Mouse (Mus musculus) layer of hippocampus, adult 8-10 months (tissue): ENCODE data around the gene Rnf150. TPM values are rescaled to one million over a fixed set of nuclear protein-coding genes. Genes with fewer than 3 reads are reported as not detected.

Experiments
- DNase-seq, 2 experiments: peaks; one replicate each; pipeline ENCODE4 v3.0.0; 2022; ENCODE audit warnings: low spot score in 2 of 2
- total RNA-seq, 4 experiments: library from RNA; stranded (reverse); gene quantifications; 2 replicates each; pipeline ENCODE4 v1.2.4; 2022

The Rnf150 gene
- total RNA-seq, 4 experiments from 2014 or later, result 46.3 to 55.5 (median 49.9) TPM

- DNase-seq, result no peak
These were observed 146.3 kb downstream of the Rnf150 start for GRCm38 (mm10) chr8:83009481-83009880.

- DNase-seq, result no peak
These were observed 148.1 kb downstream of the Rnf150 start for GRCm38 (mm10) chr8:83011286-83011685.

GRCm38 (mm10) chr8:83011758-83012157 is 148.6 kb downstream of the Rnf150 start:
- no peak for DNase-seq

- DNase-seq, result no peak
These were observed 165.1 kb downstream of the Rnf150 start for GRCm38 (mm10) chr8:83028211-83028610.

GRCm38 (mm10) chr8:83032800-83033199 is 169.6 kb downstream of the Rnf150 start:
- no peak for DNase-seq

GRCm38 (mm10) chr8:83035141-83035540 is 172.0 kb downstream of the Rnf150 start:
- no peak for DNase-seq

GRCm38 (mm10) chr8:83036521-83037166 is 173.5 kb downstream of the Rnf150 start:
- no peak for DNase-seq

- no peak for DNase-seq
These were observed 174.2 kb downstream of the Rnf150 start for GRCm38 (mm10) chr8:83037321-83037720.

- DNase-seq, result peak; percentile 74 to 75
These were observed 175.4 kb downstream of the Rnf150 start for GRCm38 (mm10) chr8:83038575-83038974.

GRCm38 (mm10) chr8:83041440-83041839 is 178.3 kb downstream of the Rnf150 start:
- no peak for DNase-seq

- DNase-seq, result no peak
These were observed 183.8 kb downstream of the Rnf150 start for GRCm38 (mm10) chr8:83046912-83047311.

GRCm38 (mm10) chr8:83048527-83048926 is 185.4 kb downstream of the Rnf150 start:
- no peak for DNase-seq

GRCm38 (mm10) chr8:83049171-83049601 is 186.0 kb downstream of the Rnf150 start:
- DNase-seq, result no peak

GRCm38 (mm10) chr8:83049616-83050015 is 186.5 kb downstream of the Rnf150 start:
- peak; percentile 41 to 69 for DNase-seq

GRCm38 (mm10) chr8:83052896-83053295 is 189.7 kb downstream of the Rnf150 start:
- no peak for DNase-seq

- DNase-seq, result no peak
These were observed 191.6 kb downstream of the Rnf150 start for GRCm38 (mm10) chr8:83054801-83055200.

GRCm38 (mm10) chr8:83058951-83059350 is 195.8 kb downstream of the Rnf150 start:
- DNase-seq, result no peak

- DNase-seq, result no peak
These were observed 196.9 kb downstream of the Rnf150 start for GRCm38 (mm10) chr8:83060076-83060475.

GRCm38 (mm10) chr8:83061257-83061656 is 198.1 kb downstream of the Rnf150 start:
- DNase-seq, result no peak

GRCm38 (mm10) chr8:83061873-83062272 is 198.7 kb downstream of the Rnf150 start:
- no peak for DNase-seq

GRCm38 (mm10) chr8:83062276-83062675 is 199.1 kb downstream of the Rnf150 start:
- no peak for DNase-seq

- no peak for DNase-seq
These were observed 200.9 kb downstream of the Rnf150 start for GRCm38 (mm10) chr8:83064096-83064495.

- DNase-seq, result no peak
These were observed 202.9 kb downstream of the Rnf150 start for GRCm38 (mm10) chr8:83066076-83066475.

GRCm38 (mm10) chr8:83066846-83067245 is 203.7 kb downstream of the Rnf150 start:
- no peak for DNase-seq
